Mouse (Mus musculus) small intestine, adult 2 months (tissue): ENCODE data around the gene Rufy1.

ENCODE experiments used
- CTCF ChIP-seq: fragments of 200-500 bp; IDR thresholded peaks from 2 replicates; pipeline ENCODE4 v1.5.1; 2012; ENCODE audit warnings: low read depth, mild to moderate bottlenecking, control low read depth, inconsistent platforms, low read length, moderate library complexity, mixed read lengths; ENCODE audit not compliant: insufficient replicate concordance, insufficient read length; ENCODE audit errors: extremely low read depth
- POLR2A ChIP-seq: fragments of 200-500 bp; IDR thresholded peaks from 2 replicates; pipeline ENCODE4 v1.6.1; 2012; ENCODE audit warnings: low read depth, mild to moderate bottlenecking, control low read depth, inconsistent platforms, low read length, moderate library complexity

DNA sequence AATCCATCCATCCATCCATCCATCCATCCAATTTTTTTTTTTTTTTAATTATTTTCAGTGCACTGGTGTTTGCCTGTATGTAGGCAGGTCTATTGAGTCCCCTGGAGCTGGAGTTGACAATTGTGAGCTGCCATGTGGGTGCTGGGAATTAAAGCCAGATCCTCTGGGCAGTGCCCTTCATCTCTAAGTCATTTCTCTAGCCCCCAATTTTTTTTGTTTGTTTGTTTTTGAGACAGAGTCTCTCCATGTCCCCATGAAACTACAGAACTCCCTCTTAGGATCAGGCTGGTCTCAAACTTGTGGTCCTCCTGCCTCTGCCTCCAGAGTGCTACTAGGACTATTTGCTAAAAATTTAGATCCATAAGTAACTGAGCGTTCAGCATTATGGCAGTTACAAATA is 59.0 kb downstream of the Rufy1 start:
- TF ChIP-seq POLR2A (no peak), CTCF (no peak)
